Mouse (Mus musculus) limb, embryonic 12.5 days (tissue): ENCODE results near the gene Btbd35f21. TPM values are rescaled to one million over a fixed set of nuclear protein-coding genes. Genes with fewer than 3 reads are reported as not detected.
"Not testable (repeated sequence)": the region's sequence is repeated elsewhere in the genome, so short reads cannot be mapped to it uniquely, and the experiment has no call there.

ENCODE experiments used
- ATAC-seq: fragments of 200-750 bp; cut with Nextera tagmentation; 2 replicates; pipeline ENCODE4 v1.8.0; 2017; ENCODE audit warnings: low read depth, moderate TSS enrichment; ENCODE audit not compliant: insufficient number of reproducible peaks, insufficient read depth, low FRiP score, low TSS enrichment
- H3K27ac ChIP-seq: fragments of 300-500 bp; sonication (generic); 2 replicates; pipeline ENCODE4 v1.5.1; 2016; ENCODE audit warnings: mild to moderate bottlenecking, moderate library complexity
- H3K27me3 ChIP-seq: fragments of 300-500 bp; sonication (generic); 2 replicates; pipeline ENCODE4 v1.6.1; 2016; ENCODE audit warnings: mild to moderate bottlenecking, moderate library complexity
- H3K36me3 ChIP-seq: fragments of 300-500 bp; sonication (generic); 2 replicates; pipeline ENCODE4 v1.6.1; 2016; ENCODE audit warnings: mild to moderate bottlenecking, moderate library complexity
- H3K4me1 ChIP-seq: fragments of 300-500 bp; sonication (generic); replicated peaks from 2 replicates; pipeline ENCODE4 v1.6.1; 2016
- H3K4me2 ChIP-seq: fragments of 300-500 bp; sonication (generic); 2 replicates; pipeline ENCODE4 v1.6.1; 2016; ENCODE audit warnings: mild to moderate bottlenecking, moderate library complexity
- H3K4me3 ChIP-seq: fragments of 300-500 bp; sonication (generic); replicated peaks from 2 replicates; pipeline ENCODE4 v1.5.1; 2016; ENCODE audit warnings: mild to moderate bottlenecking
- H3K9ac ChIP-seq: fragments of 300-500 bp; sonication (generic); replicated peaks from 2 replicates; pipeline ENCODE4 v1.6.1; 2016; ENCODE audit warnings: mild to moderate bottlenecking, moderate library complexity
- H3K9me3 ChIP-seq: fragments of 300-500 bp; sonication (generic); 2 replicates; pipeline ENCODE4 v1.6.1; 2016; ENCODE audit warnings: mild to moderate bottlenecking, moderate library complexity
- WGBS: fragments of 180-500 bp; shearing (Covaris S2); methylation state at CpG from one replicate; pipeline ENCODE4 v1.1.7; 2016; 5-methylcytosine and 5-hydroxymethylcytosine counted together
- polyA plus RNA-seq: library from polyadenylated mRNA; unstranded; fragments of >200 nt; fragmentation: Nextera tagmentation; extraction: Ambion mirVana; gene quantifications from 2 replicates; pipeline ENCODE4 v1.2.1, GENCODE M21; 2016

Gene Btbd35f21
- polyA plus RNA-seq = not detected in 2 replicates

DNA sequence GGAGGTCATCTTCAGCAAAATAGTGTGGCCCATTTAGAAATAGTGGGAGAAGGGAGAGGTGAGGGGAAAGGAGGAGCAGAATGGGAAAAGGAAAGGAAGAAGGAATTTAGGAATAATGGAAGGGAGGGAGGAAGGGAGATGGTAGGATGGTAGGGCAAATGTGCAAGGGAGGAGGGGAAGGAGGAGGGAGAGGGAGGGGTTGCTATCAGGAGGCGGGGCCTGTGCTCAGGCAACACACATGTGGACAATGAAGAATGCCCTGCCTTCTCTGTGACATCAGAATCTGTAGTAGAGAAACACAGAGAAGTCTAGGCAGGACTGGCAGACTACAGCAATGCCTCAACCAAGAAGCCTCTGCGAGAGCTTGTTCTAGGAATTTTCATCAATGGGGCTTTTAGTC is at the start of gene Btbd35f21:
Gene Btbd35f21 (plus strand): TSS at position 301 of the 400 bp plus-strand sequence.
- H3K27ac ChIP-seq, H3K36me3 ChIP-seq, H3K4me2 ChIP-seq, H3K9ac ChIP-seq, H3K4me1 ChIP-seq, H3K4me3 ChIP-seq, H3K27me3 ChIP-seq, ATAC-seq, H3K9me3 ChIP-seq: not testable (repeated sequence)
- WGBS = no CpG with 5 or more reads among the region's 2 CpGs

Other genes starting within 250 kb of the Btbd35f21 start
- gene Btbd35f1, start 166.1 kb upstream of the Btbd35f21 start, polyA plus RNA-seq = not detected in 2 replicates
- gene Gm5926, start 75.4 kb upstream of the Btbd35f21 start, polyA plus RNA-seq = not detected in 2 replicates
- not detected in 2 replicates for gene Btbd35f30, start 168.5 kb downstream of the Btbd35f21 start, polyA plus RNA-seq
- not detected in 2 replicates for gene Gm21789, start 215.7 kb downstream of the Btbd35f21 start, polyA plus RNA-seq
- gene Btbd35f5, start 247.8 kb downstream of the Btbd35f21 start, polyA plus RNA-seq = not detected in 2 replicates